Mouse (Mus musculus): Measurements from ENCODE around the gene Mpg. TPM values are rescaled to one million over a fixed set of nuclear protein-coding genes. Genes with fewer than 3 reads are reported as not detected.

Mpg gene
- 24.8 and 27.2 TPM in 2 replicates for polyA plus RNA-seq (2014; fragmentation: Nextera tagmentation; extraction: Ambion mirVana)

- peak within 1 kb of the TSS; percentile 83 for H3K9ac ChIP-seq (ENCODE audit: low read length)
- H3K36me3 ChIP-seq (ENCODE audit: control insufficient read depth, insufficient read depth, low read length), result 0 out of 2 replicates have a peak, but pooled peaks cover 3% of the 10 kb centered on the region
- no peak within 1 kb of the TSS for H3K27ac ChIP-seq (ENCODE audit: low read depth, low read length)
- ATAC-seq (ENCODE audit: low FRiP score), result peak; percentile 88
- H3K9me3 ChIP-seq (ENCODE audit: control insufficient read depth, low read length), result no peaks in the 10 kb centered on the region
- peak within 1 kb of the TSS; percentile 71 for H3K4me3 ChIP-seq (ENCODE audit: low read depth, low read length)
- peak; percentile 97 for DNase-seq (ENCODE audit: low spot score, missing footprints)
- WGBS, result 3% methylated on average over 47 of the region's 47 CpGs
- H3K4me1 ChIP-seq (ENCODE audit: control insufficient read depth, insufficient read depth, low read length), result peaks cover 22% of the 10 kb centered on the region
- peak within 1 kb of the TSS; percentile 81 for H3K4me2 ChIP-seq
- peaks cover 15% of the 10 kb centered on the region for H3K27me3 ChIP-seq (ENCODE audit: control insufficient read depth, insufficient read depth, low read length)
Measured at GRCm38 (mm10) chr11:32226124-32226871, at the start of gene Mpg. Gene Mpg (plus strand): TSS chr11:32226505.

- Histone ChIP-seq H3K27me3 (ENCODE audit: control insufficient read depth, insufficient read depth, low read length) (no peaks in the 10 kb centered on the region), H3K9ac (ENCODE audit: low read length) (no peak overlapping the region), H3K9me3 (ENCODE audit: control insufficient read depth, low read length) (no peaks in the 10 kb centered on the region; the same call in 1 of the 2 replicates), H3K4me1 (ENCODE audit: control insufficient read depth, insufficient read depth, low read length) (no peaks in the 10 kb centered on the region), H3K4me3 (ENCODE audit: low read depth, low read length) (no peak overlapping the region), H3K4me2 (no peak overlapping the region), H3K36me3 (ENCODE audit: control insufficient read depth, insufficient read depth, low read length) (no peaks in the 10 kb centered on the region), H3K27ac (ENCODE audit: low read depth, low read length) (no peak overlapping the region)
- ATAC-seq (ENCODE audit: low FRiP score), result no peak
- DNase-seq (ENCODE audit: low spot score, missing footprints), result no peak
- 88% methylated on average over 1 of the region's 1 CpGs for WGBS
Measured at GRCm38 (mm10) chr11:32178506-32178905, 47.8 kb upstream of the Mpg start.

GRCm38 (mm10) chr11:32181246-32181645, 45.1 kb upstream of the Mpg start:
- Histone ChIP-seq H3K4me2 (no peak overlapping the region), H3K4me3 (ENCODE audit: low read depth, low read length) (no peak overlapping the region), H3K9ac (ENCODE audit: low read length) (no peak overlapping the region), H3K27me3 (ENCODE audit: control insufficient read depth, insufficient read depth, low read length) (no peaks in the 10 kb centered on the region), H3K36me3 (ENCODE audit: control insufficient read depth, insufficient read depth, low read length) (no peaks in the 10 kb centered on the region), H3K9me3 (ENCODE audit: control insufficient read depth, low read length) (no peaks in the 10 kb centered on the region; the same call in 1 of the 2 replicates), H3K27ac (ENCODE audit: low read depth, low read length) (no peak overlapping the region), H3K4me1 (ENCODE audit: control insufficient read depth, insufficient read depth, low read length) (no peaks in the 10 kb centered on the region)
- WGBS, result 80% methylated on average over 4 of the region's 4 CpGs
- ATAC-seq (ENCODE audit: low FRiP score) (no peak), DNase-seq (ENCODE audit: low spot score, missing footprints) (no peak)

GRCm38 (mm10) chr11:32181973-32182868, 44.1 kb upstream of the Mpg start:
- no peak overlapping the region for H3K27ac ChIP-seq (ENCODE audit: low read depth, low read length)
- no peak overlapping the region for H3K4me3 ChIP-seq (ENCODE audit: low read depth, low read length)
- no peaks in the 10 kb centered on the region; the same call in 1 of the 2 replicates for H3K9me3 ChIP-seq (ENCODE audit: control insufficient read depth, low read length)
- no peaks in the 10 kb centered on the region for H3K36me3 ChIP-seq (ENCODE audit: control insufficient read depth, insufficient read depth, low read length)
- no peak overlapping the region for H3K4me2 ChIP-seq
- ATAC-seq (ENCODE audit: low FRiP score), result peak; percentile 68; the same call in 1 of the 2 replicates
- H3K4me1 ChIP-seq (ENCODE audit: control insufficient read depth, insufficient read depth, low read length), result no peaks in the 10 kb centered on the region
- WGBS, result 53% methylated on average over 23 of the region's 25 CpGs
- no peaks in the 10 kb centered on the region for H3K27me3 ChIP-seq (ENCODE audit: control insufficient read depth, insufficient read depth, low read length)
- peak; percentile 99 for DNase-seq (ENCODE audit: low spot score, missing footprints)
- no peak overlapping the region for H3K9ac ChIP-seq (ENCODE audit: low read length)

GRCm38 (mm10) chr11:32184469-32184868, 41.8 kb upstream of the Mpg start:
- H3K4me2 ChIP-seq, result no peak overlapping the region
- no peaks in the 10 kb centered on the region for H3K9me3 ChIP-seq (ENCODE audit: control insufficient read depth, low read length)
- H3K4me1 ChIP-seq (ENCODE audit: control insufficient read depth, insufficient read depth, low read length), result no peaks in the 10 kb centered on the region
- no peaks in the 10 kb centered on the region for H3K36me3 ChIP-seq (ENCODE audit: control insufficient read depth, insufficient read depth, low read length)
- H3K4me3 ChIP-seq (ENCODE audit: low read depth, low read length), result no peak overlapping the region
- no peak for ATAC-seq (ENCODE audit: low FRiP score)
- H3K27ac ChIP-seq (ENCODE audit: low read depth, low read length), result no peak overlapping the region
- WGBS, result 92% methylated on average over 8 of the region's 8 CpGs
- H3K9ac ChIP-seq (ENCODE audit: low read length), result no peak overlapping the region
- DNase-seq (ENCODE audit: low spot score, missing footprints), result peak; percentile 51
- no peaks in the 10 kb centered on the region for H3K27me3 ChIP-seq (ENCODE audit: control insufficient read depth, insufficient read depth, low read length)

GRCm38 (mm10) chr11:32186031-32186430, 40.3 kb upstream of the Mpg start:
- no peak overlapping the region for H3K27ac ChIP-seq (ENCODE audit: low read depth, low read length)
- peak; percentile 71 for DNase-seq (ENCODE audit: low spot score, missing footprints)
- no peaks in the 10 kb centered on the region for H3K4me1 ChIP-seq (ENCODE audit: control insufficient read depth, insufficient read depth, low read length)
- H3K27me3 ChIP-seq (ENCODE audit: control insufficient read depth, insufficient read depth, low read length), result no peaks in the 10 kb centered on the region
- no peak overlapping the region for H3K9ac ChIP-seq (ENCODE audit: low read length)
- H3K9me3 ChIP-seq (ENCODE audit: control insufficient read depth, low read length), result no peaks in the 10 kb centered on the region
- no peaks in the 10 kb centered on the region for H3K36me3 ChIP-seq (ENCODE audit: control insufficient read depth, insufficient read depth, low read length)
- H3K4me2 ChIP-seq, result no peak overlapping the region
- no peak overlapping the region for H3K4me3 ChIP-seq (ENCODE audit: low read depth, low read length)
- no peak for ATAC-seq (ENCODE audit: low FRiP score)
- 79% methylated on average over 3 of the region's 3 CpGs for WGBS

- Histone ChIP-seq H3K9me3 (ENCODE audit: control insufficient read depth, low read length) (no peaks in the 10 kb centered on the region), H3K27me3 (ENCODE audit: control insufficient read depth, insufficient read depth, low read length) (no peaks in the 10 kb centered on the region), H3K4me1 (ENCODE audit: control insufficient read depth, insufficient read depth, low read length) (no peaks in the 10 kb centered on the region), H3K4me3 (ENCODE audit: low read depth, low read length) (no peak overlapping the region), H3K36me3 (ENCODE audit: control insufficient read depth, insufficient read depth, low read length) (no peaks in the 10 kb centered on the region), H3K4me2 (no peak overlapping the region), H3K9ac (ENCODE audit: low read length) (no peak overlapping the region), H3K27ac (ENCODE audit: low read depth, low read length) (no peak overlapping the region)
- 91% methylated on average over 4 of the region's 4 CpGs for WGBS
- no peak for ATAC-seq (ENCODE audit: low FRiP score)
- peak; percentile 45 for DNase-seq (ENCODE audit: low spot score, missing footprints)
Measured at GRCm38 (mm10) chr11:32187256-32187655, 39.0 kb upstream of the Mpg start.

- no peaks in the 10 kb centered on the region for H3K9me3 ChIP-seq (ENCODE audit: control insufficient read depth, low read length)
Measured at GRCm38 (mm10) chr11:32188881-32189280, 37.4 kb upstream of the Mpg start.

GRCm38 (mm10) chr11:32189434-32189833, 36.9 kb upstream of the Mpg start:
- H3K4me1 ChIP-seq (ENCODE audit: control insufficient read depth, insufficient read depth, low read length), result no peaks in the 10 kb centered on the region
- WGBS, result 69% methylated on average over 5 of the region's 5 CpGs
- H3K36me3 ChIP-seq (ENCODE audit: control insufficient read depth, insufficient read depth, low read length), result no peaks in the 10 kb centered on the region
- H3K4me2 ChIP-seq, result no peak overlapping the region
- H3K27ac ChIP-seq (ENCODE audit: low read depth, low read length), result no peak overlapping the region
- no peak overlapping the region for H3K9ac ChIP-seq (ENCODE audit: low read length)
- no peaks in the 10 kb centered on the region for H3K9me3 ChIP-seq (ENCODE audit: control insufficient read depth, low read length)
- DNase-seq (ENCODE audit: low spot score, missing footprints) (peak; percentile 45), ATAC-seq (ENCODE audit: low FRiP score) (no peak)
- no peak overlapping the region for H3K4me3 ChIP-seq (ENCODE audit: low read depth, low read length)
- H3K27me3 ChIP-seq (ENCODE audit: control insufficient read depth, insufficient read depth, low read length), result no peaks in the 10 kb centered on the region

More at GRCm38 (mm10) chr11:32188881-32189280, 37.4 kb upstream of the Mpg start:
- 85% methylated on average over 12 of the region's 12 CpGs for WGBS
- Histone ChIP-seq H3K36me3 (ENCODE audit: control insufficient read depth, insufficient read depth, low read length) (no peaks in the 10 kb centered on the region), H3K4me2 (no peak overlapping the region), H3K9ac (ENCODE audit: low read length) (no peak overlapping the region), H3K27me3 (ENCODE audit: control insufficient read depth, insufficient read depth, low read length) (no peaks in the 10 kb centered on the region), H3K27ac (ENCODE audit: low read depth, low read length) (no peak overlapping the region), H3K4me1 (ENCODE audit: control insufficient read depth, insufficient read depth, low read length) (no peaks in the 10 kb centered on the region), H3K4me3 (ENCODE audit: low read depth, low read length) (no peak overlapping the region)
- no peak for ATAC-seq (ENCODE audit: low FRiP score)
- peak; percentile 65 for DNase-seq (ENCODE audit: low spot score, missing footprints)

Data from midbrain, embryonic 11.5 days (tissue).